Mouse (Mus musculus) lung, postnatal 0 days (tissue): Measurements from ENCODE around the gene Mbnl3. TPM values are rescaled to one million over a fixed set of nuclear protein-coding genes. Genes with fewer than 3 reads are reported as not detected.

ENCODE experiments used
- ATAC-seq: fragments of 200-750 bp; cut with Nextera tagmentation; 2 replicates; pipeline ENCODE4 v1.8.0; 2017; ENCODE audit warnings: moderate library complexity
- DNase-seq: peaks from one replicate; pipeline ENCODE4 v3.0.0-alpha.2; 2016; ENCODE audit warnings: low spot score
- H3K27ac ChIP-seq: fragments of 300-500 bp; sonication (generic); 2 replicates; pipeline ENCODE4 v1.5.1; 2014; ENCODE audit warnings: antibody characterized with exemption, mild to moderate bottlenecking, low read length, mixed read lengths
- H3K27me3 ChIP-seq: fragments of 300-500 bp; sonication (generic); replicated peaks from 2 replicates; pipeline ENCODE4 v1.6.1; 2014; ENCODE audit warnings: low read length, mixed read lengths; ENCODE audit not compliant: insufficient read depth
- H3K36me3 ChIP-seq: fragments of 300-500 bp; sonication (generic); 2 replicates; pipeline ENCODE4 v1.6.1; 2014; ENCODE audit warnings: low read length, mixed read lengths; ENCODE audit not compliant: insufficient read depth
- H3K4me1 ChIP-seq: fragments of 300-500 bp; sonication (generic); 2 replicates; pipeline ENCODE4 v1.6.1; 2014; ENCODE audit warnings: antibody characterized with exemption, low read depth, low read length, mixed read lengths; ENCODE audit not compliant: insufficient read depth
- H3K4me2 ChIP-seq: fragments of 300-500 bp; sonication (generic); replicated peaks from 2 replicates; pipeline ENCODE4 v1.6.1; 2014; ENCODE audit warnings: low read depth, mild to moderate bottlenecking, low read length, moderate library complexity, mixed read lengths
- H3K4me3 ChIP-seq: fragments of 300-500 bp; sonication (generic); 2 replicates; pipeline ENCODE4 v1.5.1; 2014; ENCODE audit warnings: low read depth, low read length
- H3K9ac ChIP-seq: fragments of 300-500 bp; sonication (generic); replicated peaks from 2 replicates; pipeline ENCODE4 v1.6.1; 2014; ENCODE audit warnings: low read depth, mild to moderate bottlenecking
- H3K9me3 ChIP-seq: fragments of 300-500 bp; sonication (generic); 2 replicates; pipeline ENCODE4 v1.6.1; 2016; ENCODE audit warnings: low read length, mixed read lengths
- CTCF ChIP-seq: IDR thresholded peaks from 2 replicates; pipeline ENCODE4 v1.5.1; 2016; ENCODE audit warnings: antibody characterized with exemption, mild to moderate bottlenecking
- EP300 ChIP-seq: IDR thresholded peaks from 2 replicates; pipeline ENCODE4 v1.6.1; 2016; ENCODE audit warnings: antibody characterized with exemption, mild to moderate bottlenecking, control low read depth
- WGBS: fragments of 180-500 bp; shearing (Covaris S2); extraction: QIAGEN DNeasy Blood & Tissue Kit; methylation state at CpG from one replicate; pipeline ENCODE4 v1.1.7; 2014; 5-methylcytosine and 5-hydroxymethylcytosine counted together
- polyA plus RNA-seq: library from polyadenylated mRNA; unstranded; fragments of >200 nt; fragmentation: Nextera tagmentation; extraction: Ambion mirVana; gene quantifications from 2 replicates; pipeline ENCODE4 v1.2.1, GENCODE M21; 2015

Mbnl3 gene
- polyA plus RNA-seq, 1 experiment from 2014 or later: 7.9 TPM

DNA sequence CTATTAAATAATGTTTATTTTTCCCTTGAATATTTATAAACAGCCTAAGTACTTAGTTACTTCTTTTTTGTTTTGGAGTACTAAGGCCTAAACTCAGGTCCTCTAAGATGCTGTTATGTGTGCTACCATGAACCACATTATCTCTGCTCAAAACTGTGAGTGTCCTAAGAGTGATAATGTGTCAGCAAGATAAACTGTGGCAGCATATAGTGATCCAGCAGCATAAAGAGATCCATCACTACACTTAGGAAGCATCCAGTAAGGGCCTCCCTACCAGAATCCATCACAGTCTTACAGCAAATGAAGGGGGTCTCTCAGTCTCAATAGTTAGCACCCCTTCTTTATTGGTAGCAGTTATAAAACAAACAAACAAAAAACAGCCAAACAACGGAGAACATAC is 35.9 kb downstream of the Mbnl3 start:
- Histone ChIP-seq H3K36me3 (no peaks in the 10 kb centered on the region), H3K9ac (no peak overlapping the region), H3K4me3 (no peak overlapping the region), H3K4me2 (no peak overlapping the region), H3K27me3 (no peaks in the 10 kb centered on the region), H3K9me3 (no peaks in the 10 kb centered on the region), H3K4me1 (no peaks in the 10 kb centered on the region), H3K27ac (no peak overlapping the region)
- 52% methylated on average over 1 of the region's 1 CpGs for WGBS
- DNase-seq (no peak), ATAC-seq (no peak)
- TF ChIP-seq EP300: no peak
- no peak for TF ChIP-seq CTCF

DNA sequence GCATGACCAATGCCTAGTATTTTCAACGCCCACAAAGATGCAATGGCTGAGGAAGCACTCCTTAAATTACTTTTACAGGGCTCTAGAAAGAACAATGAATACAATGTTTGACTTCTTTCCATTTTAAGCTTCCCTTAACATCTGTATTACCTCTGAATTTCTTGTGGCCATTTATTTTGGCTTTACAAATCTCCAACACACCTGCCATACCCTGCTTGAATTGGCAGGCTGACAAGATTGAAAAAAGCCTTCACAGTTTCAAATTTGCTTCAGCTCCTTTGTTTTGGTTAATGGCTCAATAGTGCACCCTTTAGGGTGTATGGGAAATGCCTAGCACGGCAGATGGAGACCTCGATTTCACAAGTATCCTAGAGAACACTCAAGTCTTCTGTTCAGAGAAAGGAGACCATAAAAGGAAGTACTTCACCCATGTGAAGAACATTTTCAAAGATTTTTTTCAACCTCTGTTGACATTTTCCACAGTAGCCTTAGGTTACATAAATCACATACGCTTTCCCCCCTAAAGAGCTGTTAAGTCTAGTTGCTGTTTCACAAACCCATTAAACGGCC is 36.8 kb downstream of the Mbnl3 start:
- H3K36me3 ChIP-seq: no peaks in the 10 kb centered on the region
- no peaks in the 10 kb centered on the region for H3K9me3 ChIP-seq
- ATAC-seq (peak; percentile 91), DNase-seq (peak; percentile 86)
- no peaks in the 10 kb centered on the region for H3K27me3 ChIP-seq
- no peak overlapping the region for H3K4me3 ChIP-seq
- no peaks in the 10 kb centered on the region for H3K4me1 ChIP-seq
- H3K4me2 ChIP-seq: no peak overlapping the region
- H3K9ac ChIP-seq: no peak overlapping the region
- H3K27ac ChIP-seq: no peak overlapping the region
- 46% methylated on average over 5 of the region's 5 CpGs for WGBS
- peak; percentile 42 for TF ChIP-seq CTCF
- TF ChIP-seq EP300: peak; percentile 80

DNA sequence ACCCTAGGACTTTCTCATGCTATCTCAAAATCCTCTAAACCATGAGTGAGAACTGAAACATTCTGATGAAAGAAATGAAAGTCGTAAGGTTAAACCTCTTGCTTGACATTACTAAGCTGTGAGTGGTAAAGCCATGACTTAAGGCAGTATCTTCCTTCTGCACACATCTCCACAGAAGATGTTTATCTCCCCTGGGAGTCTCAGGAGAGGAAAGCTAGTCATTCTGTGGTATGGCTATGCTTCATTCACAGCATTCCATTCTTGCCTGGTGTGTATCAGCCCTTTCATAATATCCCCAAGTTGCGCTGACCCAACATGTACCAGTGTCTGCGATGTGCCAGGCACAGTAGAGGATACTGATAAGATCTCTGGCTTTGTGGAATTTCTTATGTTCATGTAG is 38.4 kb downstream of the Mbnl3 start:
- Histone ChIP-seq H3K27ac (no peak overlapping the region), H3K4me1 (no peaks in the 10 kb centered on the region), H3K4me3 (no peak overlapping the region), H3K9ac (no peak overlapping the region), H3K27me3 (no peaks in the 10 kb centered on the region), H3K4me2 (no peak overlapping the region), H3K36me3 (no peaks in the 10 kb centered on the region), H3K9me3 (no peaks in the 10 kb centered on the region)
- WGBS: 64% methylated on average over 3 of the region's 3 CpGs
- no peak for TF ChIP-seq CTCF
- no peak for TF ChIP-seq EP300
- ATAC-seq: no peak
- no peak for DNase-seq

DNA sequence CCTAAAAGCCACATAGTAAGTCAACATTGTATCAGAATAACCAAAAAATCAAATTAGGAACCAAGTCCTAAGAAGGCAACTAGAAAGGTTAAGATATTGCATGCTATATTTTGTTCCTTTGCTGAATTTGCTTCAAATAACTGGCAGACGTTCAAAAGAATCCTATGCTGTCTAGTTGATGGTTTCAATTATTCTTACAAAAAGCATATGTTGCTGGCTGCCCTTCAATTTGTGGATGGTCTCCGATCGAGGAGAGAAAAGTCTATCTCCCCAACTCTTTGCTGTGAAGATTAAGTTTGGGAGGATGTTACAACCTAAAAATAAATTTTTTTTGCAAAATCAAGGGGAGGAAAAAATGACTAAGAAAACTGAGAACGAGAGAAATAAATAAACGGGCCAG is 41.6 kb downstream of the Mbnl3 start:
- Histone ChIP-seq H3K4me2 (no peak overlapping the region), H3K27ac (no peak overlapping the region), H3K4me1 (no peaks in the 10 kb centered on the region), H3K9me3 (no peaks in the 10 kb centered on the region), H3K36me3 (no peaks in the 10 kb centered on the region), H3K9ac (no peak overlapping the region), H3K4me3 (no peak overlapping the region), H3K27me3 (no peaks in the 10 kb centered on the region)
- no peak for ATAC-seq
- no peak for DNase-seq
- 67% methylated on average over 5 of the region's 5 CpGs for WGBS
- no peak for TF ChIP-seq CTCF

DNA sequence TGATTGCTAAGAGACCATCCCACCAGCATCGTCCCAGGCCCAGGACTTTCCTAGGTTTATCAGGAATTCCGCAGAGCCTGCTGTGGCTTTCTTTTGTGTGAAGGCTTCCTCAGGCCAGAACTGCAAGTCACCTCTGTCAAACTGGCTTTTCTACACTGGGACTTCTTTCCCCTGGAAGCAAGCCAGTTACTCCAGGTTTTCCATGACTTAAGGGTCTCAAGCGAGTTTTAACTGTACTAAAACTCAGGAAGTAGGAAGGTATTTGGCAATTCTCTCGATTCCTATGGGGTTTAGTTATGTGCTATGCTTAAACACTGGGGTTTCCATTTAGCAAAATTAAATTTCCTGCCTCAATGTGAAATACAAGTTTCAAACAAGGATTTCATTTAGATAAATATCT is 57.9 kb downstream of the Mbnl3 start:
- Histone ChIP-seq H3K9me3 (no peaks in the 10 kb centered on the region), H3K4me1 (no peaks in the 10 kb centered on the region), H3K27me3 (no peaks in the 10 kb centered on the region), H3K27ac (no peak overlapping the region), H3K9ac (no peak overlapping the region), H3K36me3 (no peaks in the 10 kb centered on the region), H3K4me3 (no peak overlapping the region), H3K4me2 (no peak overlapping the region)
- ATAC-seq (no peak), DNase-seq (peak; percentile 37)
- WGBS: 48% methylated on average over 4 of the region's 4 CpGs
- TF ChIP-seq EP300 (no peak), CTCF (no peak)

DNA sequence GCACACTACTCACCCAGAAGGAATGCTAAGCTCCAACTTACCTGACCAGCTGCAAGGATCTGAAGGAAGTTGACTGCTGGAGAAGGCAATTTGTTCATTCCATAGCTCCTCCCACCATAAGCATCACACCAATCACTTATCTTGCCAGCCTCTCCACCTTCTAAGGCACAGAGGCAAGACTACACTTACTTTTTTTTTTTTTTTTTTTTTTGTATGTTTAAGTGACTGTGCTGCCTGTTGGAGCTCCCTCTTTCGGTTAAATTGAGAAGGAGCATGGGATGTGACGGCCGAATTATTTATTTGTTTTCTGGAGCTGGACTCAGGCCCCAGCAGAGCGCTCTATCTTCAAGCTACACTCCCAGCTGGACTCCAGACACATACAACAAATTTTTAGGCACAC is 60.0 kb downstream of the Mbnl3 start:
- ATAC-seq: peak; percentile 86
- DNase-seq: peak; percentile 69
- Histone ChIP-seq H3K27me3 (no peaks in the 10 kb centered on the region), H3K4me1 (no peaks in the 10 kb centered on the region), H3K4me3 (no peak overlapping the region), H3K9ac (no peak overlapping the region), H3K4me2 (no peak overlapping the region; the same call in 1 of the 2 replicates), H3K9me3 (no peaks in the 10 kb centered on the region), H3K36me3 (no peaks in the 10 kb centered on the region), H3K27ac (no peak overlapping the region)
- TF ChIP-seq CTCF (peak; percentile 58), EP300 (no peak)
- WGBS: 36% methylated on average over 4 of the region's 4 CpGs

DNA sequence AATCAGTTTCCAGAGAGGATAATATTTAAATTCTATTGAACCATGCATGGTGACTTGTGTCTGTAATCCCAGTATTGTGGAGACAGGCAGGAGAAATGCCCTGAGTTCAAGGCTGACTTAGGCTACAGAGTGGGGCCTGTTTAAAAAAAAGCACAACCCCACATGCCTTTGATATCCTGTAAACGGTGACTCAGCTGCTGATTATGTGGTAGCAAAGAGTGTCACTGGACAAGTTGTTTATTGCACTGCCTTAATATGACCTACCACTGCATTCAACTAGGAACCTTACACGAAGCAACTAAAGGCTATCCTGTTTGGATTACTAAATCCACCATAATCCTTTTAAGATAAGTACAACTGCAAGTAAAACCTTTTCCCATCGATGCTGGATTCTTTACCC is 66.3 kb downstream of the Mbnl3 start:
- no peak overlapping the region for H3K4me2 ChIP-seq
- no peak for TF ChIP-seq EP300
- TF ChIP-seq CTCF: no peak
- DNase-seq: no peak
- no peak for ATAC-seq
- no peaks in the 10 kb centered on the region for H3K36me3 ChIP-seq
- no peaks in the 10 kb centered on the region for H3K27me3 ChIP-seq
- H3K27ac ChIP-seq: no peak overlapping the region
- 36% methylated on average over 3 of the region's 3 CpGs for WGBS
- H3K9ac ChIP-seq: no peak overlapping the region
- H3K4me1 ChIP-seq: no peaks in the 10 kb centered on the region
- H3K4me3 ChIP-seq: no peak overlapping the region
- no peaks in the 10 kb centered on the region for H3K9me3 ChIP-seq
